In genomic region chr2:140839880-140840279, GRCm38 (mm10) we compare ENCODE assay signal across 7 mouse cellular contexts.
A peak's percentile ranks its signal among the peaks of the same experiment; 100 is the strongest.
DNase-seq lines count a peak whose midpoint lies in the region; ATAC-seq lines count a peak whose summit lies in the region.

No protein-coding gene starts in this region.

- no peaks in the 10 kb centered on the region for H3K27me3 ChIP-seq in hindbrain, embryonic 16.5 days (replicated peaks; ENCODE audit: control insufficient read depth, insufficient read depth, low read length)

- no peak overlapping the region for H3K9ac ChIP-seq in hindbrain, embryonic 16.5 days (ENCODE audit: low read depth, low read length)

- no peaks in the 10 kb centered on the region; the same call in 1 of the 2 replicates for H3K4me1 ChIP-seq in hindbrain, embryonic 16.5 days (ENCODE audit: control insufficient read depth, insufficient read depth, low read depth, low read length)

- H3K4me2 ChIP-seq in hindbrain, embryonic 16.5 days (ENCODE audit: low read length) = no peak overlapping the region

- peak; percentile 6 for DNase-seq in retina, postnatal 1 day
- no peak for DNase-seq in retina, embryonic 14.5 days (ENCODE audit: low spot score)
- peak; percentile 50 for DNase-seq in cerebellum, adult 9-11 months
- peak; percentile 72 to 77 for DNase-seq in lung, adult 18-20 months
- peak; percentile 67 for DNase-seq in right cerebral cortex, postnatal 14 days
- no peak for DNase-seq in spleen, postnatal 10 days (ENCODE audit: low spot score in 2 of 2)

- peak; percentile 95 for ATAC-seq in hindbrain, embryonic 16.5 days

- H3K36me3 ChIP-seq in hindbrain, embryonic 16.5 days (ENCODE audit: control insufficient read depth, insufficient read depth, low read length) = no peaks in the 10 kb centered on the region

- no peak overlapping the region for H3K27ac ChIP-seq in hindbrain, embryonic 16.5 days (ENCODE audit: low read depth, low read length)

- H3K4me3 ChIP-seq in hindbrain, embryonic 16.5 days (ENCODE audit: low read length) = no peak overlapping the region

- no peaks in the 10 kb centered on the region for H3K9me3 ChIP-seq in hindbrain, embryonic 16.5 days (ENCODE audit: control insufficient read depth, low read length)

- WGBS in hindbrain, embryonic 16.5 days = 36% methylated on average over 3 of the region's 3 CpGs

Comparison
In these comparisons a context has a peak if more than half of its experiments do, and no peak if none do; other contexts are left out.
1. DNase-seq: peak in retina, postnatal 1 day (single experiment), cerebellum, adult 9-11 months (single experiment), lung, adult 18-20 months (2 of 2) and right cerebral cortex, postnatal 14 days (single experiment); none in retina, embryonic 14.5 days (single experiment) and spleen, postnatal 10 days (0 of 2).